Mouse (Mus musculus) 3134 (cell line): ENCODE data around the gene H6pd.
"Not testable (repeated sequence)": the region's sequence is repeated elsewhere in the genome, so short reads cannot be mapped to it uniquely, and the experiment has no call there.

Experiments
- DNase-seq: peaks from one replicate; pipeline ENCODE4 v3.0.0-alpha.2; 2011; ENCODE audit warnings: low spot score; ENCODE audit not compliant: insufficient read length; ENCODE audit errors: extremely low read depth

Gene H6pd

GRCm38 (mm10) chr4:150008853-150009586 is at the start of gene H6pd:
H6pd (minus strand) TSS chr4:150009023.
- peak; percentile 92 for DNase-seq

GRCm38 (mm10) chr4:150057722-150058121 is 48.9 kb upstream of the H6pd start:
- no peak for DNase-seq

- peak; percentile 40 for DNase-seq
Observed at GRCm38 (mm10) chr4:150056171-150056570, 47.3 kb upstream of the H6pd start.

- DNase-seq: no peak
Observed at GRCm38 (mm10) chr4:150052380-150052779, 43.6 kb upstream of the H6pd start.

GRCm38 (mm10) chr4:150051514-150051913 is 42.7 kb upstream of the H6pd start:
- DNase-seq: no peak

GRCm38 (mm10) chr4:150049564-150050226 is 40.9 kb upstream of the H6pd start:
- peak; percentile 53 for DNase-seq

GRCm38 (mm10) chr4:150049157-150049513 is 40.3 kb upstream of the H6pd start:
- DNase-seq: no peak

GRCm38 (mm10) chr4:150048478-150049156 is 39.8 kb upstream of the H6pd start:
- DNase-seq: peak; percentile 69

- DNase-seq: peak; percentile 79
Observed at GRCm38 (mm10) chr4:150048038-150048437, 39.2 kb upstream of the H6pd start.

GRCm38 (mm10) chr4:150043591-150043990 is 34.8 kb upstream of the H6pd start:
- no peak for DNase-seq

- no peak for DNase-seq
Observed at GRCm38 (mm10) chr4:150041346-150042110, 32.7 kb upstream of the H6pd start.

- DNase-seq: not testable (repeated sequence)
Observed at GRCm38 (mm10) chr4:150040856-150041255, 32.0 kb upstream of the H6pd start.

GRCm38 (mm10) chr4:150040003-150040581 is 31.3 kb upstream of the H6pd start:
- no peak for DNase-seq

GRCm38 (mm10) chr4:150038533-150038932 is 29.7 kb upstream of the H6pd start:
- DNase-seq: no peak

GRCm38 (mm10) chr4:150036094-150036493 is 27.3 kb upstream of the H6pd start:
- DNase-seq: no peak

- peak; percentile 35 for DNase-seq
Observed at GRCm38 (mm10) chr4:150035280-150035679, 26.5 kb upstream of the H6pd start.

GRCm38 (mm10) chr4:150033261-150033671 is 24.4 kb upstream of the H6pd start:
- no peak for DNase-seq

GRCm38 (mm10) chr4:150031234-150031890 is 22.5 kb upstream of the H6pd start:
- no peak for DNase-seq

- peak; percentile 68 for DNase-seq
Observed at GRCm38 (mm10) chr4:150030449-150031233, 21.8 kb upstream of the H6pd start.
